Mouse (Mus musculus) layer of hippocampus, adult 6 months (tissue): Measurements from ENCODE around the gene Retnlg. TPM values are rescaled to one million over a fixed set of nuclear protein-coding genes. Genes with fewer than 3 reads are reported as not detected.

Source experiments
- long read RNA-seq, 2 experiments: library from polyadenylated mRNA; unstranded; transcript quantifications; one replicate each; pipeline ENCODE4 v2.0.0; 2019 to 2020
- polyA plus RNA-seq: library from polyadenylated mRNA; unstranded; fragments of <200 nt; fragmentation: Nextera tagmentation; gene quantifications from 2 replicates; pipeline ENCODE4 v1.2.3, GENCODE M21; 2021

Retnlg gene
- polyA plus RNA-seq, result not detected in 2 replicates
- long read RNA-seq, experiment 1, result 0 reads
- long read RNA-seq, experiment 2, result 0 reads

GRCm38 (mm10) chr16:48872321-48872720, at the start of gene Retnlg:
TSS of gene Retnlg (plus strand) at chr16:48872621.

DNA sequence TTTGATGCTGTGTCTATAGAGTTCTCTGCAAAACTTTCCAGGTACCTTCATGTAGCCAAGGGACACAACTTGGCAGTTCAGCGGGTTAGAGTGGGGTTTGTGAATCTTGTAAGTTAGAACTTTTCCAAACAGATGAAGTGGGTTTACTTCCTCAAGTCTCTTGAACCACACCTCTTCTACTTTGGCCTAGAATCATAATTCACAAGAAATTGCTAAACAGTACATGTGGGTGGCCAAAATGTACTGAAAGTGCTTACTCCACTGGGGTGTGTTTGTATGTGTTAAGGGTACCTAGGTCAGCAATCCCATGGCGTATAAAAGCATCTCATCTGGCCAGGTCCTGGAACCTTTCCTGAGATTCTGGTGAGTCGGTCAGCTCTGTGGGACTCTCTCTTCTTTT, 30.2 kb upstream of the Retnlg start, which contains the start of gene Retnla:
TSS of gene Retnla (plus strand) at position 286 of the 400 bp plus-strand sequence.

Other genes starting within 250 kb of the Retnlg start
- not detected in 2 replicates for gene Trat1, start 100.6 kb upstream of the Retnlg start, polyA plus RNA-seq
- gene Retnlb, start 55.8 kb upstream of the Retnlg start, polyA plus RNA-seq, result not detected in 2 replicates
- not detected in 2 replicates for gene Retnla, start 30.1 kb upstream of the Retnlg start, polyA plus RNA-seq
- 17.1 and 19.5 TPM in 2 replicates for gene Dzip3, start 121.5 kb downstream of the Retnlg start, polyA plus RNA-seq
- 0.63 TPM in 2 replicates for gene Cip2a, start 121.6 kb downstream of the Retnlg start, polyA plus RNA-seq
- 0.56 and 0.64 TPM in 2 replicates for gene Myh15, start 184.9 kb downstream of the Retnlg start, polyA plus RNA-seq